Comparison of ENCODE assay signal across 9 mouse cellular contexts in the genomic region with DNA sequence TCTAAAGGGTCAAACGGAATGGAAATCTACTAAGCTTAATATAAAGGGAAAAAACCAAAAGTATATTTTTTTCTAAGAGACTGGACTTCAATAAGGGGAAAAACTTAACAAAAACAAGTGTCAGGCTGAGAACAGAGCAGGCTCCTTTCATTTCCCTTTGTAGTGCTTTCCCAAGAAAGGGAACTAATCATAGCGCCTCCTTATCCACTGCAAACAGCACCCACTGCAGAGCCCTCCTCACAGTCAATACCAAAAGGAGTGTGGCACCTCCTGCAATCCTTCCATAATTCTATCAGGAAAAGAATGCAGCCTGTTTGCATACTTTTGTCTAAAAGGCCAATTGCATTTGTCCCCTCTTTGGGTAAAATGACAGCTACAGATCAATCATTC. TPM values are rescaled to one million over a fixed set of nuclear protein-coding genes. Genes with fewer than 3 reads are reported as not detected.
DNase-seq lines count a peak whose midpoint lies in the region; ATAC-seq and TF ChIP-seq lines count a peak whose summit lies in the region.
"Had no signal": no experiment of that assay in that cellular context is flagged by ENCODE, and none has a peak within 500 bp of the region (broad histone marks: within the 10 kb centered on the region; RNA-seq: fewer than 3 reads in every experiment).

No protein-coding gene starts in this region.

- no peaks in the 10 kb centered on the region for H3K9me3 ChIP-seq in heart, embryonic 14.5 days (ENCODE audit: control insufficient read depth, low read length)
- H3K9me3 ChIP-seq in forebrain, postnatal 0 days (ENCODE audit: low read length): no peaks in the 10 kb centered on the region

- peaks cover 0 to 4% of the 10 kb centered on the region in 2 experiments; a peak in 1 of 4 replicates for H3K4me1 ChIP-seq in heart, embryonic 14.5 days (ENCODE audit: control insufficient read depth in 2 of 2, insufficient read depth in 2 of 2, low read length in 2 of 2)
- H3K4me1 ChIP-seq in forebrain, postnatal 0 days (ENCODE audit: insufficient read depth): 0 out of 2 replicates have a peak, but pooled peaks cover 4% of the 10 kb centered on the region

- ATAC-seq in heart, embryonic 14.5 days (ENCODE audit: insufficient number of reproducible peaks, insufficient read depth, low FRiP score, low read depth): no peak
- 0 out of 2 replicates have a peak, but pooled peaks have one; percentile 22 for ATAC-seq in common myeloid progenitor, adult 5-6 weeks (replicated peaks; ENCODE audit: low read depth, poor library complexity, severe bottlenecking)
- peak; percentile 78; the same call in 1 of the 2 replicates for ATAC-seq in forebrain, postnatal 0 days

- H3K4me3 ChIP-seq in heart, embryonic 14.5 days (ENCODE audit: control insufficient read depth in 1 of 2, insufficient read depth in 1 of 2, low read depth in 1 of 2, low read length in 2 of 2): no peak overlapping the region
- no peak overlapping the region for H3K4me3 ChIP-seq in forebrain, postnatal 0 days (ENCODE audit: low read depth, low read length)
- H3K4me3 ChIP-seq in gastrocnemius, adult 2 months: no peak overlapping the region

- TF ChIP-seq CTCF in forebrain, postnatal 0 days (IDR thresholded peaks at IDR 0.05; ENCODE audit: low read depth): no peak
- TF ChIP-seq CTCF in gastrocnemius, adult 2 months (IDR thresholded peaks at IDR 0.05): no peak

- H3K27ac ChIP-seq in heart, embryonic 14.5 days (replicated peaks in 1 of 2; ENCODE audit: control insufficient read depth in 1 of 2, insufficient read depth in 1 of 2, low read depth in 2 of 2, low read length in 2 of 2): 0 out of 4 replicates have a peak overlapping the region, but pooled peaks of 1 of the 2 experiments have one; percentile 33
- peak overlapping the region; percentile 72; the same call in 1 of the 2 replicates for H3K27ac ChIP-seq in forebrain, postnatal 0 days (ENCODE audit: low read depth, low read length)
- no peak overlapping the region for H3K27ac ChIP-seq in gastrocnemius, adult 2 months
- H3K27ac ChIP-seq: macrophage had no signal

- peak overlapping the region; percentile 27; the same call in 1 of the 2 replicates for H3K4me2 ChIP-seq in heart, embryonic 14.5 days (ENCODE audit: low read length)
- peak overlapping the region; percentile 11; the same call in 1 of the 2 replicates for H3K4me2 ChIP-seq in forebrain, postnatal 0 days (ENCODE audit: low read depth)

- DNase-seq in heart, postnatal 4 days: no peak
- DNase-seq in forebrain, postnatal 0 days: no peak
- DNase-seq in lung, postnatal 25 days (ENCODE audit: low spot score): peak; percentile 14
- no peak for DNase-seq in cerebellum, adult 11-12 months
- DNase-seq in gastrocnemius, postnatal 36 days: no peak
- DNase-seq in gastrocnemius, adult 2 months: no peak

- H3K36me3 ChIP-seq in heart, embryonic 14.5 days (ENCODE audit: control insufficient read depth, insufficient read depth, low read length): no peaks in the 10 kb centered on the region
- no peaks in the 10 kb centered on the region for H3K36me3 ChIP-seq in forebrain, postnatal 0 days (ENCODE audit: insufficient read depth)

- 9% methylated on average over 2 of the region's 2 CpGs for WGBS in heart, embryonic 14.5 days
- WGBS in forebrain, postnatal 0 days: 10% methylated on average over 2 of the region's 2 CpGs

- H3K27me3 ChIP-seq in heart, embryonic 14.5 days (ENCODE audit: control insufficient read depth, insufficient read depth, low read length): no peaks in the 10 kb centered on the region
- H3K27me3 ChIP-seq in forebrain, postnatal 0 days (ENCODE audit: insufficient read depth, low read length): no peaks in the 10 kb centered on the region

- no peak overlapping the region for H3K9ac ChIP-seq in heart, embryonic 14.5 days (ENCODE audit: low read length)
- H3K9ac ChIP-seq in forebrain, postnatal 0 days: peak overlapping the region; percentile 23; the same call in 1 of the 2 replicates

- intact Hi-C loops in gastrocnemius, postnatal 36 days (cut with DNase I): no loop called here
- intact Hi-C loops in gastrocnemius, adult 2 months (cut with DNase I): no loop called here

RNA-seq across cellular contexts. Expression of gene Dph6, which starts 32.2 kb away (rescaled TPM):
- polyA plus RNA-seq in heart, embryonic 14.5 days (2014; fragmentation: Nextera tagmentation; extraction: Ambion mirVana): 18.3 and 19.2 TPM in 2 replicates
- total RNA-seq in heart, postnatal 4 days (2021): 10 to 100 TPM; 11.9 to 13.1 TPM
- 17.9 and 24.4 TPM in 2 replicates for total RNA-seq in common myeloid progenitor, adult 5-6 weeks (2017)
- total RNA-seq in forebrain, postnatal 0 days (2014; rRNA removed): 11.1 and 14.2 TPM in 2 replicates
- 9.5 and 13.9 TPM in 2 replicates for polyA plus RNA-seq in forebrain, postnatal 0 days (2015; fragmentation: Nextera tagmentation; extraction: Ambion mirVana)
- 1 to 10 TPM; 3.2 to 4.1 TPM for total RNA-seq in gastrocnemius, postnatal 36 days (2021)
- total RNA-seq in gastrocnemius, adult 2 months (2021): 1 to 10 TPM; 4.5 to 4.8 TPM
